Mouse (Mus musculus) embryo, embryonic 11 days (tissue): ENCODE measurements around the gene Atn1.

Source experiments
- DNase-seq: peaks from one replicate; pipeline ENCODE4 v3.0.0-alpha.2; 2015

Gene Atn1

DNA sequence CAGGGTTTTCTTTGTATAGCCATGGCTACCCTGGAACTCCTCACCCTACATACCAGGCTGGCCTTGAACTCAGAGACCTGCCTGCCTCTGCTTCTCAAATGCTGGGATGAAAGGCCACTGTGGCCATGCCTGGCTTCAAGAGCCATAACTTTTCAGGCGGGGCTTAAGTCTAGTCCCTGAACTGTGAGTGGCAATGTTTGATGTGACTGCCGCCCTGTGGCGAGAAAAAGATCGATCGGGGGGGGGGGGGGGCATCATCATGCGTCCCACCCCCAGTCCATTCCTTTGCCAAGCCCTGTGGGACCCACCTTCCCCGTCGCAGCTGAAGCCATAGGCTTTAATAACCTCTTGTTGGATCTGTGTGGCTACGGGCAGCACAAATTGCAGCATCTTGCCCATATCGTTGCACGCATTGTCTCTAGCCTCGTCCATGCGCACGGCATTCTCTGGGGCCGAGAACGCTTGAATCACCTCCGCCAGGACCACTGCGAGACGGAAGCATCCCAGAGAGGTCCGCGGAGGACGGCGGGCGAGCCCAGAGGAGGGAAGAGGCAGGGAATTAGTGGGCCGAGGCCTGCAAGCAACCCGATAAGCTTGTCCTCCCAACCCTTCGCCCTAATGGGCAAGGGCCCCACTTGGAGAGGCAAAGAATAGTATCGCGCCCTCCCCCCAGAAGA is 16.0 kb downstream of the Atn1 start:
- peak; percentile 81 for DNase-seq

DNA sequence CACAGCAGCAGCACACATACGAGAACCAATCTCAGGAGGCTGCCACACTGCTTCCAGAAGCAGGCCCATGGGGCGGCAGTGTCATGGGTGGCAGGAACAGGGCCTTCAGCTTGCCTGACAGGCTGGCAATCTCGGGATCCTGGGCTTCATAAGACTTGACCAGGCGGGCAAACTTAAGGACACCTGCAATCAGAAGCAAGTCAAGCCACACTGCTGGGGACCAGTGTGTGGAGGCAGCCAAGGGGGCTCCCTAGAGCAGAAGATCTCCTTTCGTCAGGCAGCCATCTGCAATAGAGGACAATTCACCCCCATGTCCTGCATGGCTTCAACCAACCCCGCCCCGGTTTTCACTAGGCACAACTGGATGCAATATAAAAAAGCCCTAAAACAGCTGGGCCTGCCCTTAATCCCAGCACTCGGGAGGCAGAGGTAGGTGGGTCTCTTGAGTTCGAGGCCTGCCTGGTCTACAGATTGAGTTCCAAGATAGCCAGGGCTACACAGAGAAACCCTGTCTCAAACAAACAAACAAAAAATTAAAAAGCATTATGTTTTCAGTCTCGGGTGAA is 17.0 kb downstream of the Atn1 start:
- DNase-seq = no peak

DNA sequence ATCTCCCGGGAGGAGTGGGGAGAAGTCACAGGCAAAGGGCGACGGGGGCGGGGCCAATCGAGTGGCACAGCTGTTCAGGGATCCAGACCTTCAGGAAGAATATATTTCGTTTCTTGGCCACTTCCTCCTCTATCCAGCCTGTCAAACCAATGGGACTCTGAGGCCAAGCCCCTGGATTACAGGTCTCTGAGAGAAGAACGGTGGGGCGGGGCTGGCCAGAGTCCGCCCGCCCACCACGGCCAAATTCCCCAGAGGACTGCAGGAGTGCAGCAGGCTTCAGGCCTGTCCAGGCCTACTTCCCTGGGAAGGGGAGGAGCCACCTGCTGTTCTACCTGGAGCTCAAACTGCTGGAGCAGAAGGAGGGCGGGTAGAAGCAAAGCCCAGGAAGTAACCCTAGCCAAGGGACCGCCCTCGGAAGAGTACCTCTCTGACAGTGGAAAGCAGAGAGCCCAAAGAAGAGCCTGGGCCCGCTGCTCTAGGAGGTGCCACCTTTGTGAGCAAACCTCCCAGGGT is 17.8 kb downstream of the Atn1 start, which contains the start of gene Ptpn6:
Gene Ptpn6, minus strand, starts transcription at position 204 of the 513 bp plus-strand sequence.
- DNase-seq = peak; percentile 65

- DNase-seq = no peak
Observed at GRCm38 (mm10) chr6:124737040-124737439, 19.3 kb downstream of the Atn1 start.

- DNase-seq = no peak
Observed at GRCm38 (mm10) chr6:124734417-124734816, 21.9 kb downstream of the Atn1 start.

DNA sequence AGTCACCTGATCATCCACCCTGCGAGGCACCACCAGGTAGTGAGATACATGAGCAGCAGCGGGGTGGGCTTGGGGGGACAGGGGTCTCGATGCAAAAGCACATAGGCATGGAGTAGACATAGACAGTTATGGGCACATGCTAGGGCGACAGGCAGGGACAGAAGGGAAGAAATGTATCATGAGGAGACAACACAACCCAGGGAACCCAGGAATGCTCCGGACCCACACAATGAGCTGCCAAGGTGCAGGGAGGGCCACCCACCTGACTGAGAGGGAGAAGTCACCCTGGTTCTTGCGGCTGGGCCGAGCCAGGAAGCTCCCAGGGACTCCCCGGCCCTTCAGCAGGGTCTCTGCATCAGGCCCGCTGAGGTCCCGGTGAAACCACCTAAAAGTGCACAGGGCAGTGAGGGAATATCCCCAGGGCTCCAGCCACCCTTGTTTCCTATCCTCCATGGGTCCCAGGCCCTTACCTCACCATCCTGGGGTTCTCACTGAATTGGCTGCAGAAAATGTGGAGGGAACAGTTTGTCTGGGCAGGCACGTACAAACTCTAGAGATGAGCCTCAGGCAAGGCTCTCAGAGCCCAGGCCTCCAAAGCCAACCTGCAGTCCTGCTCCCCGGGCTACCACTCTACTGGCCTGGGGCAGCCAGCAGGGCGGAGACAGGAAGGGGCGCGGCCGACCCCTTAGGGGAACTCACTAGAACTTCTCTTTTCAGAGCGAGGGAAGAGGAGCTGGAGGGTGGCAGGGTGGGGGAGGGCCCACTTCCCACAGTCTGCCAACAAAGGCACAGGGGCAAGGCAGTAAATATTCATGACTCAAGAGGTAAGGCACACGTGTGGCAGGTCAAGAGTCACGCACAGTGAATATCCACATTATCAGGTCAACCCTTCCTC is 23.6 kb downstream of the Atn1 start:
- peak; percentile 37 for DNase-seq

DNA sequence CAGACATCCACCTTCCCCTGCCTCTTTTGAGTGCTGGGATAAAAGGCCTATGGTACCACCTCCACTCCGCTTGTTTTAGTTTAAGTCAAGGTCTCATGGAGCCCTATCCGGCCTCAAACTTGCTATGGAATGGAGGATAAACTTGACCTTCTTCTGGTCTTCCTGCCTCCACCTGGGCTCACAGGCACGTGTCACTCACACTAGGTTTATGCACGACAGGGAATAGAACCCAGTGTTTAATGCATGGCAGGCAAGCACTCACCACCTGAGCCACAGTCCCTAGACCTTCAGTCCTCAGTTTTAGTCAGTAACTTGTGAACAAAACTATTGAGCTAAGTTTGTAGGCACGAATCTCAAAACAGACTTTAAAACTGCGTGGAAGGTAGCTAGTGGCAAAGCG is 25.3 kb downstream of the Atn1 start:
- DNase-seq = no peak

- no peak for DNase-seq
Observed at GRCm38 (mm10) chr6:124729850-124730705, 26.2 kb downstream of the Atn1 start.

DNA sequence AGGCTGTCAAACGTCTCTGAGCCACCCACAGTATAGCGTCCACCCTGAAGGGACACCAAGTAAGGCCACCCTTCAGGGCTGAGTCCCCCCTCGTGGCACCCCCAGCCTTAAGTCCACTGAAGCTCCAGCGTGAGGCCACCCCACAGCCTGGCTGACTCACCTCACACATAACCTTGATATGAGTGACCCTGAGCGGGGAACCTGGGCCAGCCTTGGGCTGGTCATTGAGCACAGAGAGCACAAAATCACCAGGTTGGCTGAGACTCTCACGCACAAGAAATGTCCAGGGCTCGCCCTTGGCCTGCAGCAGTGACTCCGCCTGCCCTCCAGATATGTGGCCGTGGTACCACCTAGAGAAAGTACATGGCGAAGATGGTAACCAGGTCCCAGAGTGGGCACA is 27.7 kb downstream of the Atn1 start:
- no peak for DNase-seq

DNA sequence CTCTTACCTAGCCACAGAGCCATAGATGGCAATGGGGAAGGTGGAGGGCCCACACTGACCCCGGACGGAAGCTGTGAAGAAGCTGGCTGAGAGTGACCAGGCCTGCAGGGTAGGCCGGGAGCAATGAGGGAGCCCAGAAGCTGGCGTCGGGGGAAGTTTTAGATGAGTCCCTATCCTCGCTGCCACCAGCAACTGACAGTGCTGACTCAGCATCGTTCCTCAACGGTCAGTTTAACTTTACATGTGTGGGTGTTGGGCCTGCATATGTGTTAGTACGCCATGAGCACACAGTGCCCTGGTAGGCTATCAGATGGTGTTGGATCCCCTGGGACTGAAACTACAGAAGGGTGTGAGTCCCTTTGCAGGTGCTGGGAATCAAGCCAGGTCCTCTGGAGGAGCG is 31.9 kb downstream of the Atn1 start:
- no peak for DNase-seq

DNA sequence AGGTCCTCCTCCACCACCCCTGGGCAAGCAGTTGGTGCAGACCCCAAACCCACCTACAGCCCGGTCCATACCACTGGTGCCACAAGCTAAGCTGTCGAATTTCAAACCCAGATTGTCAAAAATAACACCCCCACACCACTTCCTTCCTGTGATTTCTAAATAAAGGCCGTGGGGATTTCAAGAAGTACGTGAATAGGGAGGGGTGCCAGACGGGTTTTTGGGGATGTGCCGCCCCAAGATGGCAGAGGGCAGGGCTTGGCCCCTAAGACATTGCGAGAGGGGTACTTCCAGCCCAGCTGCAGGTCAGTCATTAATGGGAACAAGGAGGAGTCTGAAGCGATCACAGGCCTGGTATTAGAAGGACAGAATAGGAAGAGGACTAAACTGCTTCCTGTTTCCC is 32.8 kb downstream of the Atn1 start:
- DNase-seq = no peak

DNA sequence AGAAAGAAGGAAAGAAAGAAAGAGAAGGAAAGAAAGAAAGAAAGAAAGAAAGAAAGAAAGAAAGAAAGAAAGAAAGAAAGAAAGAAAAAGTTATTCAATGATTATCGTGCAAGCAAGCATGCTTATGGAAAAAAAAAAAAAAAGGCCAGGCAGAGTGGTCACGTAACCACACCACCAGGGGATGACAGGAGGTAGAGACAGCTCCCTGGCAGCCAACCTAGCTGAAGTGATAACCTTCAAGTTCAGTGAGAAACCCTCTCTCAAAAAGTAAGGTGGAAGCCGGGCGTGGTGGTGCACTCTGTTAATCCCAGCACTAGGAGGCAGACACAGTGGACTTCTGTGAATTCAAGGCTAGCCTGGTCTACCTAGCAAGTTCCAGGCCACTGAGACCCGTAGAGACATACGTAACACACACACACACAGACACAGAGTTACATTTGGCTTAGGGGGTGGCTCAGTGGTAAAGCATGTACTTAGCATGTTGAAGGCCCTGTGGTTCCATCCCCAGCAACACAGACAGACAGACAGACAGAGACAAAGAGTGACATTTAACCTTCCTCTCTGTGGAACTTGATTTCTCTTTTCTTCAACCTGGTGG is 33.3 kb downstream of the Atn1 start:
- no peak for DNase-seq

DNA sequence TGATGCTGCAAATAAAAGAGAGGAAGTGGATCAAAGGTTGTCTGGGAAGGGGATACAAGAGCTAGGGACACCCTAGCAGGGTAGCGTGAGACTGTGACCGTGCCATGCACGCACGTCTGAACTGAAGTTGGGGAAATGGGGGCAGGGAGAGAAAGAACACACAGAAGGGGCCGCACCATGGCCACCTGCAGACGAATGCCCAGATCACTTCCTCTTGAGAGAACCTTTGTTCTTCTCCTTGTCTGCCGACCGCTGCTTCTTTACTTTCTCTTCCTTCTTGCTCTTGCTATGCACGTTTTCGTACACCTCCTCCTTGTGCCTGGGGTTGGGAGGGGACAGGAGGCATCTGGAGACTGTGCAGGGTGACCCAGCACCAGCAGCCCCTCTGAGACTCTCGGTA is 35.4 kb downstream of the Atn1 start:
- DNase-seq = no peak

- no peak for DNase-seq
Observed at GRCm38 (mm10) chr6:124719354-124719978, 36.9 kb downstream of the Atn1 start.

GRCm38 (mm10) chr6:124718703-124719102 is 37.6 kb downstream of the Atn1 start:
- DNase-seq = no peak

DNA sequence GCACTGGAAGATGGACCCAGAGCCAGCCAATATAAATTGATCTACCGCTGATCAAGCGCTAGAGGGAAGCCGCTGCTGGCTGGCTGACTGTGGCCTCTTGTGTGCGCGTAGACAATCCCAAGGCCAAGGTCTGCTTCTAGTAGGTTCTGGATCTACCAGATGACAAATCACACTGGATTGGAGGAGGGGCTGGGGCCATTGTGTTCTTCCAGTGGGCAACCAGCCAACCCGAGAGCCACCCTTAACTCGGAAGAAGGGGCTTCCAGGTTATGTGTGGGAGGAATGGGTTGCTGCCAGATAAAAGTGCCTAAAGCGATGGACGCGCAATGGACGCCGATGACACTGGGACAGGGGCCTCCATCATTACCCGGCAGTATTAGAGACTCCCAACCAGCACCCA is 38.4 kb downstream of the Atn1 start:
- no peak for DNase-seq

GRCm38 (mm10) chr6:124716864-124717490 is 39.3 kb downstream of the Atn1 start:
- peak; percentile 71 for DNase-seq

- DNase-seq = no peak
Observed at GRCm38 (mm10) chr6:124712918-124713317, 43.4 kb downstream of the Atn1 start.

DNA sequence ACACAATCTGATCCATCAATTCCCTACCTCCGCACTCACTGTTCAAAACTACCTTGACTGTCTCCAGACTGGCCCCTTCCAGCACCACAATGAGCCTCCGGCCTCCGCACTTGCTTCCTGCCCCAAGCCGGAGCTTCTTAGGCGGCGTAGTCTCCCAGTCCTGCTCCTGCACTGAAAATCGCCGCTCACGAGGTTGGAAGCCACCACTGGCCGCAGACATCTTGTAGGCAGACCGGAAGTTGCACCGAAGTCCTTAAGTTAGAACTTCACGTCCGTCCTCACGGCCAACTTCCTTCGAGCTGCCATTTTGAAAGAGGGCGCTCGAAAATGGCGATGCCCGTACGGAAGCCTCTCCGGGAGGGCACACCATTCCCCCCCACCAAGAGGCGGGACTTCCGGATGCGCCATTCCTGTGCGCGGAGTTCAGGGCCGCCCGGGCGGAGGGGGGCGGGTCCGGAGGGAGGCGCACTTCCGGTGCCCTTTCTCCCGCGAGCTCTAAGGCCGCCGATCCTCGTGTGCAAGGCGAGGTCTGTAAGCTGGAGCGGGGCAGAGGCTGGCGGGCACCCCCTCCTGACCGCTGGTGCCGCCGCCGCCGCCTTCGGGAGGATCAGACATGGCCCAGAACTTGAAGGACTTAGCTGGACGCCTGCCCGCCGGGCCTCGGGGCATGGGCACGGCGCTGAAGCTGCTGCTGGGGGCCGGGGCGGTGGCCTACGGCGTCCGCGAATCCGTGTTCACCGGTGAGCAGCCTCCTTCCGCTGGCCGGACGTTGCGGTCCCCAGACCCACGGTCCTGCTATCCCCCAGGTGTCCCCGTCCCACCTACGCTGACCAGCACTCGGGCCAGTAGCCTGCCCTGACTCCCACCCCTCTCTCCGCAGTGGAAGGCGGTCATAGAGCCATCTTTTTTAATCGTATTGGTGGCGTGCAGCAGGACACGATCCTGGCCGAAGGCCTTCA is 44.2 kb downstream of the Atn1 start, which contains the start of the genes Emg1 and Phb2:
Gene Emg1, minus strand, starts transcription at position 355 of the 959 bp plus-strand sequence.
Gene Phb2, plus strand, starts transcription at position 513 of the 959 bp plus-strand sequence.
- DNase-seq = peak; percentile 99
